Mouse (Mus musculus): ENCODE data around the gene Olfr1094. TPM values are rescaled to one million over a fixed set of nuclear protein-coding genes. Genes with fewer than 3 reads are reported as not detected.

Gene Olfr1094
- not detected in 2 replicates for polyA plus RNA-seq (2012; rRNA removed)

DNA sequence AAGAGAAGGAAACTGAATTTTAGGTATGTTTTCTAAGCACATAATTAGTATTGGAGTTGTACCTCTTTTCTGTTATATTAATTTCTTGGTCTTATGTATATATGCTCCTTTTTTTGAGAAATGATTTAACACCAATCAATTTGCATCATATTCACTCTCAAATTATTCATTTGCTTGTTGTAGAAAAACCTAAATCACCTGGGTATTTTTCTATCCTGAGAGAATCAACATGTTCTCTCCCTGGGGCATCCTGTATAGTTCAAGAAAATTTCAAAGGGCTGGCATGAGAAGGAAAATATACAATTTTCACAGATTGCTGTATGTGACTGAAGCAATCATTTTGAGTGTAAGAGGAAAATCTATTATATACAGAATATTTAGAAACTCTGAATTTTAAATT is at the start of gene Olfr1094:
Gene Olfr1094, plus strand, starts transcription at position 301 of the 400 bp plus-strand sequence.

DNA sequence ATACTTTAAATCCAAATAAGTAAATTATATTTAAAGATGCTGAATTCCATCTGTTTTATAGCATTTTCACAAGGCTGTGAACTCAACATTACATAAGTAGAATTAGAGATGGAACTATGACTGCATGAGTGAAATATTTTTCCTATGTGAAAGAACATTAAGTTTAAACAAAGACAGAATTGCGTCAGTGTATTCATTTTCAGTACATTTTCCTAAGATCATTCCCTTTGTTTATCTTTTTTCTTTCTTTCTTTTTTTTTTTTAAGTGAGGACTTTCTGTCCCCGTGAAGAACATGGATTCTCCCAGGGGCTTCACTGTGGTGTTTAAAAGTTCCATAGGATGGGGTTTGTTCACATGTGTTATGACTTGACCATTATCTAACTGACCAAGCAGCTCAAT is 42.3 kb upstream of the Olfr1094 start, which contains the start of gene Olfr1093:
Gene Olfr1093, plus strand, starts transcription at position 301 of the 400 bp plus-strand sequence.

DNA sequence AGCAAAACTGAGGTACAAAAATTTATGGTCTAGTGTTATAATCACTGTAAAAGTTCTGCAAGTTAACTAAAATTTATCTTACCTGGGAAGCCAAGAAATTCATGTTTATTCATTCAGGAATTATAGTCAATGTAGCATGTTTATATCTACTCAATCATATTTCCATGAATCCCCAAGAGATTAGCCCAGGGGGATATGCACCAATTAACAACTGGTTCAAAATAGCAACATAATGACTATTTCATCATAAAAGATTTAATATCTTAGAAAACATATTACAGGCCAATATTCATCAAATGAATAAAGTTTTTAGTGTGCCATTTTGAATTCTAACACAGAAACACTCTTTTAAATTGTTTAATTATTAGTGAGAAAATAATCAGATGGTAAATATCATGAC is 14.5 kb upstream of the Olfr1094 start, which contains the start of gene Olfr141:
Gene Olfr141, minus strand, starts transcription at position 101 of the 400 bp plus-strand sequence.

DNA sequence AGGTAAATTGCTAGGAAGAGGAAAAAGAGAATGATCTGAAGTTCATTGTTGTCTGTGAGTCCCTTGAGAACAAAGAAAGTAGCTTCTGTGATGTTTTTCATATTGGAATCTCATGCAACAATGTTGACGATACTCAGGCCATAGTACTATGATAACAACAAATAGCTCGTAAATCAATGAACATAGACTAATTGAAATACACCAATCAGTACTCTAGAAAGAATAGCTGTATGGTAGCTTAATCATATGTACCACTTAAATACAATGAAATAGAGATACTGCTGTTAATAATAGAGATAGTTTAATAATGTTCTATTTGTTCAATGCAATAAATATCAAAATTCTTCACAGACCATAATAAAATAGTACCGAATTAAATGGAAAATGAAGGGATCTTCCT is 27.1 kb downstream of the Olfr1094 start, which contains the start of gene Olfr1095:
Gene Olfr1095, minus strand, starts transcription at position 101 of the 400 bp plus-strand sequence.

DNA sequence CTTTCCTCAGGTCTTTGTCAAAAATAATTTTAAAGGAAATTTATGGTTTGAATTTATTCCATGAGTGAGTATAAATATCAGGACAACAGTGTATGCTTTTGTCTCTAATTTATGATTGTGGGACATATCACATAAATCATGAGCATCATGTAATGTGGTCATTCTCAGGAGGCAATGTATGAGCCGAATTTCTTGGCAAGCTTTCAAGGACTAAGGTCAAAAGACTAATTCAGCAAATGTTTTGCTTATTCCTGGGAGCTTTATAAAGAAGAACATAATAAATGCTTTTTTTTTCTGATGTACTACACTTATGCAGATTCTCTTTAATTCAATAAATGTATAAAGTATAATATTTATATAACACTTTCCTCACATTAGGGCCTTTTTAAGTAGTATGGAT is 50.2 kb downstream of the Olfr1094 start, which contains the start of gene Gm13723:
Gene Gm13723, minus strand, starts transcription at position 101 of the 400 bp plus-strand sequence.

Other genes starting within 250 kb of the Olfr1094 start
- gene Olfr1082, start 225.7 kb upstream of the Olfr1094 start, polyA plus RNA-seq (2012; rRNA removed): not detected in 2 replicates
- gene Olfr1084, start 184.9 kb upstream of the Olfr1094 start, polyA plus RNA-seq (2012; rRNA removed): not detected in 2 replicates
- gene Olfr1085, start 162.6 kb upstream of the Olfr1094 start, polyA plus RNA-seq (2012; rRNA removed): not detected in 2 replicates
- not detected in 2 replicates for gene Olfr1086, start 144.6 kb upstream of the Olfr1094 start, polyA plus RNA-seq (2012; rRNA removed)
- gene Olfr1087, start 126.3 kb upstream of the Olfr1094 start, polyA plus RNA-seq (2012; rRNA removed): not detected in 2 replicates
- gene Olfr1089, start 91.0 kb upstream of the Olfr1094 start, polyA plus RNA-seq (2012; rRNA removed): not detected in 2 replicates
- gene Olfr1090, start 65.7 kb upstream of the Olfr1094 start, polyA plus RNA-seq (2012; rRNA removed): not detected in 2 replicates
- not detected in 2 replicates for gene Olfr1093, start 42.2 kb upstream of the Olfr1094 start, polyA plus RNA-seq (2012; rRNA removed)
- not detected in 2 replicates for gene Olfr141, start 14.6 kb upstream of the Olfr1094 start, polyA plus RNA-seq (2012; rRNA removed)
- gene Olfr1095, start 27.0 kb downstream of the Olfr1094 start, polyA plus RNA-seq (2012; rRNA removed): not detected in 2 replicates
- not detected in 2 replicates for gene Gm13723, start 50.1 kb downstream of the Olfr1094 start, polyA plus RNA-seq (2012; rRNA removed)
- gene Olfr1097, start 67.6 kb downstream of the Olfr1094 start, polyA plus RNA-seq (2012; rRNA removed): not detected in 2 replicates
- gene Olfr1098, start 99.9 kb downstream of the Olfr1094 start, polyA plus RNA-seq (2012; rRNA removed): not detected in 2 replicates
- not detected in 2 replicates for gene Olfr1099, start 136.0 kb downstream of the Olfr1094 start, polyA plus RNA-seq (2012; rRNA removed)
- gene Olfr1100, start 155.3 kb downstream of the Olfr1094 start, polyA plus RNA-seq (2012; rRNA removed): not detected in 2 replicates
- gene Olfr1101, start 166.6 kb downstream of the Olfr1094 start, polyA plus RNA-seq (2012; rRNA removed): not detected in 2 replicates
- not detected in 2 replicates for gene Olfr1102, start 173.7 kb downstream of the Olfr1094 start, polyA plus RNA-seq (2012; rRNA removed)
- gene Olfr1104, start 202.4 kb downstream of the Olfr1094 start, polyA plus RNA-seq (2012; rRNA removed): not detected in 2 replicates
- gene Olfr1105, start 211.9 kb downstream of the Olfr1094 start, polyA plus RNA-seq (2012; rRNA removed): not detected in 2 replicates
- not detected in 2 replicates for gene Olfr1106, start 227.6 kb downstream of the Olfr1094 start, polyA plus RNA-seq (2012; rRNA removed)